Mouse (Mus musculus) mature B cell (primary cell): Measurements from ENCODE around the gene Tbc1d16.

Source experiments
- in situ Hi-C: fragments of 300-500 bp; cut with MboI; formaldehyde crosslinking; loops from 2 replicates; pipeline ENCODE4 v1.14.3; 2019

Tbc1d16 gene

GRCm38 (mm10) chr11:119236354-119236753, 8.1 kb upstream of the Tbc1d16 start:
- in situ Hi-C loops, result no loop called here

DNA sequence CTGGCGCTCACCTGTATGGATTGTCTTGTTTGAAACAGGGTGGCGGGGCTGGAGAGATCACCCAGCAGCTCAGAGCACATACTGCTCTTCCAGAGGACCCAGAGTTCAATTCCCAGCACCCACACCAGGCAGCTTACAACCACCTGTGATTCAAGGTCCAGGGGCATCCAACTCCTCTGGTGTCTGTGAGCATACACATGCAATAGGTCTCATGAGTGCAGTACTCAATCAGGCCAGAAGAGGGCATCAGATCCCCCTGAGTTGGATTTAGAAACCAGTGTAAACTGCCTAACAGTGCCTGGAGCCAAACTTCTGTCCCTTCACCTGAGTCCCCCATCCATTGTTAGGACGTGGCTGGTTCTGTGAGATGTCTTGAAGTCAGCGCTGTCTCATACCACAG, 7.3 kb upstream of the Tbc1d16 start:
- in situ Hi-C loops, result no loop called here

- in situ Hi-C loops, result no loop called here
Measured at GRCm38 (mm10) chr11:119234770-119235169, 6.5 kb upstream of the Tbc1d16 start.

- in situ Hi-C loops, result no loop called here
Measured at GRCm38 (mm10) chr11:119228846-119229626, 737 bp upstream of the Tbc1d16 start.

GRCm38 (mm10) chr11:119227591-119227990, 708 bp downstream of the Tbc1d16 start:
- in situ Hi-C loops, result no loop called here

DNA sequence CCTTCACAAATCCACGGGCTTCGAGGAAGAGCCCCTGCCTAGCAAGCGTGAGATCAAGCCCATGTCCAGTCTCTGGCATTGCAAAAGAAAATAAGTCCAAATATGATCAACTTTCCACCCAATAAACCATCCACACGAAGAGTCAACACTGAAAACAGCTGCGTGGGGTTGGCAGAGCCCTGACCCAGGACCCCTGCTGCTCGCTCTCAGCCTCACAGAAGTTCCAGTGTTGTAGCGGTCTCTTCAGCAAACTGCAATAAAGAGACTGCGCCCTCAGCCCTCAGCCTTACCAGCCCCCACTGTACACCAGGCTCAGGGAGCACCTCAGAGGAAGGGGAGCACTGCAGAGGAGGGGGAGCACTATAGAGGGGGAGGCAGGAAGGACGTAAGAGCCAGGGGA, 2.7 kb downstream of the Tbc1d16 start:
- in situ Hi-C loops, result no loop called here

GRCm38 (mm10) chr11:119224926-119225325, 3.4 kb downstream of the Tbc1d16 start:
- in situ Hi-C loops, result no loop called here

GRCm38 (mm10) chr11:119223124-119223890, 5.0 kb downstream of the Tbc1d16 start:
- in situ Hi-C loops, result no loop called here

DNA sequence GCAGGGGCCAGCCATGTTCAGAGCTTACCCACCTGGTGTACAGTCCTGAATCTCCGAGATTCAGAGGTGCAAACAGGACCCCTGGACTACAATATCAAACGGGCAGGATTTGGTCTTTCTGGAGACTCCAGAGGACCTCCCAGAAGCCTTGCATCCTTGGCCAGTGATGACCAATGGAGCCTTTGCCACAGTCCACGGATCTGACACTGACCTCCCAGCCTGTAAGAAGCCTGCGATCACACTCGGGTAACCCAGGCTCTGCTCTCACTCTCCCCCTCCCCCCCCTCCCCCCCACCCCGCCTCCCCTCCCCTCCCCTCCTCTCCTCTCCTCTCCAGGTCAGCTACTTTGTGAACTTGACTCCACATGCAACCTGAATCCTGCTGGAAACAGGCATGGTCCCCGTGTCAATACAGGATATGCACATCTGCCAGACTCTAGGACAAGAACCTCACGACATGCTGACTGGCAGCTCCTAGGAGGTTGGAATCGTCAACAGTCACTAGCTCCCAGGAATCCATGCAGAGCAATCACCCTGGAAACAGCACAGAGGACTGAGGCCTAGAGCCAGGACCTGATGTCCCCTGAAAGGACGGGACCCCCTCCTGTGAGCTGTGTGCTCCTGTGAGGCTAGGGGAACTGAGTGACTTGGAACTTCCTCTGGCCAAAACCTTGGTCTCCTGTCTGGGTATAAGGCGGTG, 6.3 kb downstream of the Tbc1d16 start:
- in situ Hi-C loops, result no loop called here

DNA sequence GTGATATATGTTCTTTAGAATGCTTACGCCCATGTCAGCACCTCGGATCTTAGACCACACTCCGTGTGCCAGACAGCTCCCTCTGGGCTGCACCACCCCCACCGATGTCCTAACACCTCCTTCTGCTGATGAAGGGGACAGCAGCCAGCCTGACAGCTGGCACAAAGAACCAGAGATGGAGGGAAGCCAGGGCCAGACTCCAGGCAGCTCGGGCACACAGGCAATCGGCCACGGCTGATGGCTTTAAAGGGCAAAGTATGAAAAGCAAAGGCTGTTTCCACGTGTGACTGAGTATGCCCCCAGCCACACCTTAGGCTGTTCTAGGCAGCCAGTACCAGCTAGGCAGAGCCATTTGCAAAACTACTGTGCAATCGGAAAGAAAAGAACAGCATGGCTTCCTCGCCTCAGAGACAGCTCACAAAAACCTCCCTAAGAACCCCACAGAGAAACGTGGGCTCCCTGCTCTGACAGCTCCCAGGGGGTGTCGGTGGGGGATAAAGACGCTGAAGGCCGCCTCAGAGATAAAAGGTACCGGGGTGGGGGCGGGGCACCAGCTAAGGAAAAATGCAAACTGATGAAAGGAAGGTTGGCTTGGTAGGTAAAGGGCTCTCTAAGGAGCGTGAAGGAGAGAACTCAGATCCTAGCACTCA, 8.4 kb downstream of the Tbc1d16 start:
- in situ Hi-C loops, result no loop called here

DNA sequence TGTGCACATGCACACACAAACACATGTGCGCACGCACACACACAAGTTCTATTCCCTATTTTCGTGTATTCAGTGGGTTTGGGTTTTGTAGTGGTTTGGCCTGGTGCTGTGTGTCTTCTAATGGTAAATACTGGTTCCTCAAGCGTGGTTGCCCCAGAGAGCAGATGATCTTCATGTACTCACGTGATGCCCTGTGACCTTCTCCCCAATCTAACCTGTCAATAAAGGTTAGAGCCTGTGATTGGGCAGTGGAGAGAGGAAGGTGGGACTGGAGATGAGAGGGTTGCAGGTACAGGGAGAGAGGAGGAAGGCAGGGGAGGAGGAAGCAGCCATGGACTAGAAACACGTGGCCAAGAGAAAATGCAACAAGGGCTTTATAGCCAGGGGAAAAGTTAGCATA, 10.4 kb downstream of the Tbc1d16 start:
- in situ Hi-C loops, result no loop called here

DNA sequence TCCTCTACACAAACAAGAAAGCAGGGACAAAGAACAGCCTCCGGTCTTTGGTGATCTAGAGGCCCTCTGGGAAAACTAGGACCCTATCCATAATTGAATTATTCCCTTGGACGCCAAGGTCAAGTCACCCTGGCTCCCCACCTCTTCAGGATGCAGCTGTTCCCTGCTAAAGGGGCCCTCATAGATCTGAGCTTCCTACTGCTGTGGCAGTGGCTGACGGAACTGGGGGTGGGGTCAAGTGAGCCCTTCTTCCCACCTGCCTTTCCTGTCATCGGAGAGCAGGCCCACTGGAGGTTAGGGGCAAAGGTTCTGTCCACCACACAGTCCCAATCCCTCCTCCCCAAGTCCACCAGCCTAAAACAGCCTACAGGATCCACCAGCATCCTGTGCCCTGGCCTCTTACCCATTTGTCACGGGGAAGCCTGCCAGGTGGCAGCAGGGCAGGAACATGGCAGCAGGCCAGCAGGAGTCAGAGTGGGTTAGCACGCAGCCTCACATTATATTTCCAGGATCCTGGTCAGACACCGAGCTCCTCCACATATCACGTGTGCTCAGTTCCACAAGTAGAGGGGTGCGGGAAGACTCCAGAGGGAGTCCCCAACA, 12.3 kb downstream of the Tbc1d16 start:
- in situ Hi-C loops, result no loop called here

GRCm38 (mm10) chr11:119215038-119215904, 13.0 kb downstream of the Tbc1d16 start:
- in situ Hi-C loops, result no loop called here

GRCm38 (mm10) chr11:119213166-119213885, 15.0 kb downstream of the Tbc1d16 start:
- in situ Hi-C loops, result no loop called here

GRCm38 (mm10) chr11:119211604-119212309, 16.5 kb downstream of the Tbc1d16 start:
- in situ Hi-C loops, result no loop called here

- in situ Hi-C loops, result no loop called here
Measured at GRCm38 (mm10) chr11:119210321-119211100, 17.8 kb downstream of the Tbc1d16 start.

DNA sequence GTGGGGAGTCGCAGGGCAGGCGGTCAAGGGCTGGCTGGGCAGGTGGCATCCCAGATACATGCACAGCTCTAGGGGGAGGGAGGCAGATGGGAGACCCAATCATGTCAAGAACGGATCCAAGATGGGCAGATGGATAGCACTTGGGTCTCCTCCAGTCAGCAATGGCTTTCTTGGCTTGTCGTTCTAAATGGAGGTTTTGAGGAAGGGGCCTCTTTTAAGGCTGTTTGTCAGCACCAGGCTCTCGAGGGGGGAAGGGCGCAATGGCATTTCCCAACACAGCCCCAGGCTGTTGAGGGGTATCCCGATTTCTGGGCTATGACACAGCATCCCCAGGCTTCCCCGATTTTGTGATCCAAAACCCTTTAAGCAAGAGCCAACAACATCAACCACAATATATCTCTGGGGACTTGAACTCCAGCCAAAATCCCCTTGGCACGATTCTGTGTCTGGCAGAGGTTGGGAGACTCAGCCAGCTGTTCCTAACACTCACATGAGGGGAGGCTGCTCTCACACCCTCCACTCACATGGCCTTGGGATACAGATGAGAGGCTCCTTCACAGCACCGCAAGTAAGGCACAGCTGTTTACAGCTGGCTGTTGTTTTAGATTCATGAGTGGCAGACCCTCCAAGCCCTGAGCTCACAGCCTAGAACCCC, 18.8 kb downstream of the Tbc1d16 start:
- in situ Hi-C loops, result no loop called here

GRCm38 (mm10) chr11:119208870-119209370, 19.4 kb downstream of the Tbc1d16 start:
- in situ Hi-C loops, result no loop called here
